Mouse (Mus musculus) lung, embryonic 15.5 days (tissue): Measurements from ENCODE around the gene Ace2. TPM values are rescaled to one million over a fixed set of nuclear protein-coding genes. Genes with fewer than 3 reads are reported as not detected.
A peak's percentile ranks its signal among the peaks of the same experiment; 100 is the strongest.

Experiments
- ATAC-seq: fragments of 200-750 bp; cut with Nextera tagmentation; 2 replicates; pipeline ENCODE4 v1.8.0; 2017; ENCODE audit warnings: moderate number of reproducible peaks, borderline replicate concordance; ENCODE audit not compliant: low FRiP score, low TSS enrichment; ENCODE audit errors: extremely low read depth
- H3K27ac ChIP-seq: fragments of 300-500 bp; sonication (generic); 2 replicates; pipeline ENCODE4 v1.5.1; 2015; ENCODE audit warnings: moderate library complexity, mild to moderate bottlenecking, inconsistent platforms
- H3K27me3 ChIP-seq: fragments of 300-500 bp; sonication (generic); 2 replicates; pipeline ENCODE4 v1.6.1; 2015; ENCODE audit warnings: inconsistent platforms
- H3K36me3 ChIP-seq: fragments of 300-500 bp; sonication (generic); 2 replicates; pipeline ENCODE4 v1.6.1; 2015; ENCODE audit warnings: inconsistent platforms
- H3K4me1 ChIP-seq: fragments of 300-500 bp; sonication (generic); 2 replicates; pipeline ENCODE4 v1.6.1; 2015; ENCODE audit warnings: inconsistent platforms
- H3K4me2 ChIP-seq: fragments of 300-500 bp; sonication (generic); 2 replicates; pipeline ENCODE4 v1.6.1; 2015; ENCODE audit warnings: inconsistent platforms, mild to moderate bottlenecking, moderate library complexity
- H3K4me3 ChIP-seq: fragments of 300-500 bp; sonication (generic); 2 replicates; pipeline ENCODE4 v1.5.1; 2015; ENCODE audit warnings: mild to moderate bottlenecking, inconsistent platforms
- H3K9ac ChIP-seq: fragments of 300-500 bp; sonication (generic); 2 replicates; pipeline ENCODE4 v1.6.1; 2015; ENCODE audit warnings: inconsistent platforms
- H3K9me3 ChIP-seq: fragments of 300-500 bp; sonication (generic); 2 replicates; pipeline ENCODE4 v1.6.1; 2016; ENCODE audit warnings: inconsistent platforms
- WGBS: fragments of 180-500 bp; shearing (Covaris S2); methylation state at CpG from one replicate; pipeline ENCODE4 v1.1.7; 2015; 5-methylcytosine and 5-hydroxymethylcytosine counted together
- polyA plus RNA-seq: library from polyadenylated mRNA; unstranded; fragments of >200 nt; fragmentation: Nextera tagmentation; extraction: Ambion mirVana; gene quantifications from 2 replicates; pipeline ENCODE4 v1.2.1, GENCODE M21; 2015

Gene Ace2
- polyA plus RNA-seq, 1 experiment from 2014 or later = 1.9 TPM

GRCm38 (mm10) chrX:164183844-164184243, 44.7 kb downstream of the Ace2 start:
- Histone ChIP-seq H3K4me2 (no peak overlapping the region), H3K27me3 (no peaks in the 10 kb centered on the region; the same call in 1 of the 2 replicates), H3K9ac (no peak overlapping the region), H3K4me1 (no peaks in the 10 kb centered on the region), H3K36me3 (no peaks in the 10 kb centered on the region), H3K27ac (no peak overlapping the region), H3K4me3 (no peak overlapping the region), H3K9me3 (no peaks in the 10 kb centered on the region)
- ATAC-seq = no peak; the same call in 1 of the 2 replicates
- WGBS = 38% methylated on average over 3 of the region's 3 CpGs

DNA sequence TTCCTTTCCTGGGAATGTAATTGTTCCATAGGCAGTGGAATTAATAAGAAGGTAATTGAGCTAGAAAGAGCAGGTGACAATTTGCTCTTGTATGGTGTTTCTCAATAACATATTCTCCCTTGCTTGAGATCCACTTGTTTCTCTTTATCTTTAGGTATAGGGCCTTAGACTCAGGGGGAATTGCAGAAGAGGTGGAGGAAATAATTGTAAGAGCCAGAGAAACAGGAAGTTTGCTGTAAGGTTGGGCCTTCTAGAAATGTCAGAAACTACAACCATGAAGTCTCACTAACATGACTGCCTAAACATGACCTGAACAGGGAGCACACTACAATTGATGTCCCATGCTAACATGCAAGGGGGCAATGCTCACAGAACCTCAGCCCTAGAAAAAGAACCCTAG, 50.7 kb downstream of the Ace2 start:
- no peak overlapping the region for H3K4me2 ChIP-seq
- ATAC-seq = no peak
- no peaks in the 10 kb centered on the region for H3K36me3 ChIP-seq
- H3K27me3 ChIP-seq = no peaks in the 10 kb centered on the region
- no peak overlapping the region for H3K9ac ChIP-seq
- H3K9me3 ChIP-seq = no peaks in the 10 kb centered on the region
- H3K4me1 ChIP-seq = no peaks in the 10 kb centered on the region
- no peak overlapping the region for H3K27ac ChIP-seq
- no peak overlapping the region for H3K4me3 ChIP-seq

DNA sequence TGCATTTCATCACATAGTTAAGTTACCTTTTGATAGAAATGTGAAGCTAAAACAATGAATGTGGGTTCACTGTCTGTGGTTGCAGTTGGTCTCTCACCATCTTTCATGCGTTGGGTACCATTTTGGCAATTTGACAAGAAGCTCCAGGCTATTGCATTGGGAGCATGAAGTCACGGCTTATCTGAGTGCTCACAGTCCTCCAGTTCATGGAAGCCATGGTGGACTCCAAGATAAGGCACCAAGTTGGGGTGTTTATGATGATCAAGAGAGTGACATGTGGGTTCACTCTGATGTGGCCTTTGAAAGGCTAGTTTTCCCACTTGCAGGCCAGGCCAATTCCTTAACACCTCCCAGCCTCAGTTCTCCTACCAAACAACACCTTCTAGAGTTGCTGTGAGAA, 58.5 kb downstream of the Ace2 start:
- H3K36me3 ChIP-seq = no peaks in the 10 kb centered on the region
- H3K9ac ChIP-seq = no peak overlapping the region
- H3K27ac ChIP-seq = no peak overlapping the region
- no peak overlapping the region for H3K4me2 ChIP-seq
- H3K4me3 ChIP-seq = no peak overlapping the region
- ATAC-seq = no peak
- WGBS = 79% methylated on average over 2 of the region's 2 CpGs
- no peaks in the 10 kb centered on the region for H3K4me1 ChIP-seq
- H3K27me3 ChIP-seq = no peaks in the 10 kb centered on the region
- no peaks in the 10 kb centered on the region for H3K9me3 ChIP-seq

- WGBS = 70% methylated on average over 5 of the region's 5 CpGs
- Histone ChIP-seq H3K9me3 (no peaks in the 10 kb centered on the region), H3K27me3 (no peaks in the 10 kb centered on the region), H3K4me1 (no peaks in the 10 kb centered on the region), H3K9ac (no peak overlapping the region), H3K4me3 (no peak overlapping the region), H3K27ac (no peak overlapping the region), H3K4me2 (no peak overlapping the region), H3K36me3 (no peaks in the 10 kb centered on the region)
- no peak for ATAC-seq
Measured at GRCm38 (mm10) chrX:164200547-164200946, 61.4 kb downstream of the Ace2 start.

- WGBS = 70% methylated on average over 2 of the region's 2 CpGs
- no peaks in the 10 kb centered on the region for H3K36me3 ChIP-seq
- H3K4me3 ChIP-seq = no peak overlapping the region
- H3K27ac ChIP-seq = no peak overlapping the region
- no peaks in the 10 kb centered on the region for H3K4me1 ChIP-seq
- H3K4me2 ChIP-seq = no peak overlapping the region
- H3K9me3 ChIP-seq = no peaks in the 10 kb centered on the region
- H3K9ac ChIP-seq = no peak overlapping the region
- no peak for ATAC-seq
- no peaks in the 10 kb centered on the region for H3K27me3 ChIP-seq
Measured at GRCm38 (mm10) chrX:164221989-164222388, 82.9 kb downstream of the Ace2 start.

DNA sequence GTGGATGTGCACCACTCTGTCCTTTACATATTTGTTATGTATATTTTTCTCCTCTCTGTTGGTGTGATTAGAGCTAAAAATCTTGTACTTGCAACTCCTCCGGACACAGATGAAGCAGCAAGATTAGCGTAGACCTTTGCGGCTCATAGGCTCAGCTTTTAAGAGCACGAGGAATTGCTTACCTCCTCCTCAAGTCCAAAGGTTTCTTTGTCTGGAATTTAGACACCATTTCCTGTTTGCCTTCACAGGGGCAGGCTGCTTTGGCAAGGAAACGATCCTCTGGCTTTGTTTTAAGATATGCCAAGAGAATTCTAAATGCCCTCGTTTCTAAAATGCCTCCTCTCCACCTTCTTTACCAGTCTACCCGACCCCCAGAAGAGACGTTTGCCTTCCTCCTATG, 94.2 kb downstream of the Ace2 start:
- no peak for ATAC-seq
- Histone ChIP-seq H3K9ac (no peak overlapping the region), H3K4me3 (no peak overlapping the region), H3K27me3 (no peaks in the 10 kb centered on the region), H3K36me3 (no peaks in the 10 kb centered on the region), H3K27ac (0 out of 2 replicates have a peak overlapping the region, but pooled peaks have one; percentile 10), H3K4me2 (no peak overlapping the region), H3K4me1 (no peaks in the 10 kb centered on the region), H3K9me3 (no peaks in the 10 kb centered on the region)
- WGBS = 42% methylated on average over 8 of the region's 8 CpGs

Other genes with a start within 250 kb of the Ace2 start
- 22.3 and 23.2 TPM in 2 replicates for gene Ap1s2, start 230.3 kb upstream of the Ace2 start, polyA plus RNA-seq
- gene Zrsr2, start 180.7 kb upstream of the Ace2 start, polyA plus RNA-seq = 52.1 and 52.6 TPM in 2 replicates
- 0.62 and 0.64 TPM in 2 replicates for gene Car5b, start 111.3 kb upstream of the Ace2 start, polyA plus RNA-seq
- gene Siah1b, start 62.8 kb upstream of the Ace2 start, polyA plus RNA-seq = 30.2 and 30.3 TPM in 2 replicates
- 0.62 and 0.65 TPM in 2 replicates for gene Cltrn, start 50.5 kb upstream of the Ace2 start, polyA plus RNA-seq
- gene Bmx, start 118.9 kb downstream of the Ace2 start, polyA plus RNA-seq = 1.2 and 1.4 TPM in 2 replicates
- gene Pir, start 130.0 kb downstream of the Ace2 start, polyA plus RNA-seq = 14.1 and 16.7 TPM in 2 replicates
- 48.1 and 52.2 TPM in 2 replicates for gene Vegfd, start 234.0 kb downstream of the Ace2 start, polyA plus RNA-seq